Mouse (Mus musculus) hindbrain, embryonic 14.5 days (tissue): ENCODE data around the gene Plekhh2. TPM values are rescaled to one million over a fixed set of nuclear protein-coding genes. Genes with fewer than 3 reads are reported as not detected.

Experiments
- ATAC-seq: fragments of 200-750 bp; cut with Nextera tagmentation; 2 replicates; pipeline ENCODE4 v1.8.0; 2017; ENCODE audit warnings: moderate number of reproducible peaks, mild to moderate bottlenecking, moderate TSS enrichment, moderate library complexity; ENCODE audit not compliant: low FRiP score
- DNase-seq: peaks from one replicate; pipeline ENCODE4 v3.0.0-alpha.2; 2015; ENCODE audit warnings: low spot score
- H3K27ac ChIP-seq: fragments of 300-500 bp; sonication (generic); 2 replicates; pipeline ENCODE4 v1.5.1; 2014; ENCODE audit warnings: mild to moderate bottlenecking, moderate library complexity
- H3K27me3 ChIP-seq: fragments of 300-500 bp; sonication (generic); 2 replicates; pipeline ENCODE4 v1.6.1; 2014; ENCODE audit warnings: mild to moderate bottlenecking, low read length, mixed read lengths; ENCODE audit not compliant: control insufficient read depth, insufficient read depth
- H3K36me3 ChIP-seq: fragments of 300-500 bp; sonication (generic); replicated peaks from 2 replicates; pipeline ENCODE4 v1.6.1; 2014; ENCODE audit not compliant: control insufficient read depth, insufficient read depth
- H3K4me1 ChIP-seq: fragments of 300-500 bp; sonication (generic); replicated peaks from 2 replicates; pipeline ENCODE4 v1.6.1; 2014; ENCODE audit warnings: antibody characterized with exemption, low read length, mixed read lengths; ENCODE audit not compliant: control insufficient read depth, insufficient read depth
- H3K4me2 ChIP-seq: fragments of 300-500 bp; sonication (generic); replicated peaks from 2 replicates; pipeline ENCODE4 v1.6.1; 2014; ENCODE audit warnings: mild to moderate bottlenecking, moderate library complexity
- H3K4me3 ChIP-seq: fragments of 300-500 bp; sonication (generic); replicated peaks from 2 replicates; pipeline ENCODE4 v1.5.1; 2014; ENCODE audit warnings: mild to moderate bottlenecking, low read length
- H3K9ac ChIP-seq: fragments of 300-500 bp; sonication (generic); 2 replicates; pipeline ENCODE4 v1.6.1; 2014
- H3K9me3 ChIP-seq: fragments of 300-500 bp; sonication (generic); 2 replicates; pipeline ENCODE4 v1.6.1; 2016; ENCODE audit warnings: low read length; ENCODE audit not compliant: control insufficient read depth
- WGBS: fragments of 180-500 bp; shearing (Covaris S2); extraction: QIAGEN DNeasy Blood & Tissue Kit; methylation state at CpG from one replicate; pipeline ENCODE4 v1.1.7; 2014; 5-methylcytosine and 5-hydroxymethylcytosine counted together
- polyA plus RNA-seq: library from polyadenylated mRNA; unstranded; fragments of >200 nt; fragmentation: Nextera tagmentation; extraction: Ambion mirVana; gene quantifications from 2 replicates; pipeline ENCODE4 v1.2.1, GENCODE M21; 2014

Plekhh2 gene
- polyA plus RNA-seq, 1 experiment from 2014 or later = 2.6 TPM

GRCm38 (mm10) chr17:84621209-84621608 is 109.5 kb downstream of the Plekhh2 start:
- H3K4me1 ChIP-seq = no peaks in the 10 kb centered on the region
- H3K27me3 ChIP-seq = no peaks in the 10 kb centered on the region
- WGBS = 86% methylated on average over 6 of the region's 6 CpGs
- H3K9me3 ChIP-seq = no peaks in the 10 kb centered on the region
- no peak for ATAC-seq
- DNase-seq = no peak
- no peaks in the 10 kb centered on the region for H3K36me3 ChIP-seq
- H3K4me2 ChIP-seq = no peak overlapping the region
- H3K27ac ChIP-seq = no peak overlapping the region
- no peak overlapping the region for H3K9ac ChIP-seq
- no peak overlapping the region for H3K4me3 ChIP-seq

GRCm38 (mm10) chr17:84622028-84622427 is 110.3 kb downstream of the Plekhh2 start:
- no peak overlapping the region for H3K4me3 ChIP-seq
- no peaks in the 10 kb centered on the region for H3K27me3 ChIP-seq
- H3K27ac ChIP-seq = no peak overlapping the region
- peaks cover 3% of the 10 kb centered on the region; the same call in 1 of the 2 replicates for H3K4me1 ChIP-seq
- no peaks in the 10 kb centered on the region for H3K9me3 ChIP-seq
- H3K4me2 ChIP-seq = no peak overlapping the region
- no peak overlapping the region for H3K9ac ChIP-seq
- ATAC-seq = no peak
- H3K36me3 ChIP-seq = no peaks in the 10 kb centered on the region
- DNase-seq = no peak
- 91% methylated on average over 4 of the region's 4 CpGs for WGBS

GRCm38 (mm10) chr17:84622873-84623272 is 111.2 kb downstream of the Plekhh2 start:
- 71% methylated on average over 2 of the region's 2 CpGs for WGBS
- H3K36me3 ChIP-seq = no peaks in the 10 kb centered on the region
- H3K4me3 ChIP-seq = no peak overlapping the region
- no peaks in the 10 kb centered on the region for H3K9me3 ChIP-seq
- H3K4me2 ChIP-seq = no peak overlapping the region
- peaks cover 7% of the 10 kb centered on the region; the same call in 1 of the 2 replicates for H3K4me1 ChIP-seq
- no peak overlapping the region for H3K9ac ChIP-seq
- H3K27ac ChIP-seq = no peak overlapping the region
- no peaks in the 10 kb centered on the region for H3K27me3 ChIP-seq
- ATAC-seq (no peak), DNase-seq (no peak)

- peak within 1 kb of the TSS; percentile 77 for H3K27ac ChIP-seq
- H3K4me1 ChIP-seq = peaks cover 7% of the 10 kb centered on the region; the same call in 1 of the 2 replicates
- WGBS = under 1% methylated on average over 25 of the region's 25 CpGs
- peak within 1 kb of the TSS; percentile 73 for H3K9ac ChIP-seq
- H3K4me2 ChIP-seq = peak within 1 kb of the TSS; percentile 57
- H3K36me3 ChIP-seq = no peaks in the 10 kb centered on the region
- H3K9me3 ChIP-seq = no peaks in the 10 kb centered on the region
- H3K27me3 ChIP-seq = no peaks in the 10 kb centered on the region
- H3K4me3 ChIP-seq = peak within 1 kb of the TSS; percentile 70
- DNase-seq (peak; percentile 98), ATAC-seq (peak; percentile 98)
These were observed 114.7 kb downstream of the Plekhh2 start, which contains the start of gene Dync2li1 for GRCm38 (mm10) chr17:84626276-84626856. TSS of gene Dync2li1 (plus strand) at chr17:84626496.

- peak overlapping the region; percentile 57 for H3K4me2 ChIP-seq
- no peak overlapping the region; the same call in 1 of the 2 replicates for H3K27ac ChIP-seq
- no peaks in the 10 kb centered on the region for H3K36me3 ChIP-seq
- no peaks in the 10 kb centered on the region for H3K27me3 ChIP-seq
- ATAC-seq = peak; percentile 41
- WGBS = 26% methylated on average over 9 of the region's 9 CpGs
- peaks cover 7% of the 10 kb centered on the region; the same call in 1 of the 2 replicates for H3K4me1 ChIP-seq
- no peaks in the 10 kb centered on the region for H3K9me3 ChIP-seq
- H3K9ac ChIP-seq = peak overlapping the region; percentile 73
- DNase-seq = peak; percentile 30
- peak overlapping the region; percentile 70 for H3K4me3 ChIP-seq
These were observed 115.2 kb downstream of the Plekhh2 start for GRCm38 (mm10) chr17:84626857-84627305.

GRCm38 (mm10) chr17:84627721-84628120 is 116.0 kb downstream of the Plekhh2 start:
- H3K27me3 ChIP-seq = no peaks in the 10 kb centered on the region
- no peaks in the 10 kb centered on the region for H3K9me3 ChIP-seq
- H3K4me1 ChIP-seq = peaks cover 7% of the 10 kb centered on the region; the same call in 1 of the 2 replicates
- no peak overlapping the region for H3K9ac ChIP-seq
- H3K4me3 ChIP-seq = no peak overlapping the region
- H3K4me2 ChIP-seq = no peak overlapping the region; the same call in 1 of the 2 replicates
- 0 out of 2 replicates have a peak, but pooled peaks cover 4% of the 10 kb centered on the region for H3K36me3 ChIP-seq
- ATAC-seq = no peak
- no peak for DNase-seq
- no peak overlapping the region for H3K27ac ChIP-seq
- 91% methylated on average over 10 of the region's 10 CpGs for WGBS

- H3K27me3 ChIP-seq = no peaks in the 10 kb centered on the region
- no peak overlapping the region for H3K4me2 ChIP-seq
- H3K4me3 ChIP-seq = no peak overlapping the region
- ATAC-seq (no peak), DNase-seq (no peak)
- H3K4me1 ChIP-seq = peaks cover 7% of the 10 kb centered on the region; the same call in 1 of the 2 replicates
- no peaks in the 10 kb centered on the region for H3K9me3 ChIP-seq
- H3K9ac ChIP-seq = no peak overlapping the region
- H3K36me3 ChIP-seq = 0 out of 2 replicates have a peak, but pooled peaks cover 4% of the 10 kb centered on the region
- no peak overlapping the region for H3K27ac ChIP-seq
- 89% methylated on average over 9 of the region's 9 CpGs for WGBS
These were observed 116.9 kb downstream of the Plekhh2 start for GRCm38 (mm10) chr17:84628611-84629010.

- WGBS = 89% methylated on average over 6 of the region's 6 CpGs
- DNase-seq = no peak
- Histone ChIP-seq H3K4me2 (no peak overlapping the region), H3K4me1 (peaks cover 6% of the 10 kb centered on the region; the same call in 1 of the 2 replicates), H3K9ac (no peak overlapping the region), H3K27me3 (no peaks in the 10 kb centered on the region), H3K4me3 (no peak overlapping the region), H3K27ac (no peak overlapping the region), H3K36me3 (0 out of 2 replicates have a peak, but pooled peaks cover 4% of the 10 kb centered on the region), H3K9me3 (no peaks in the 10 kb centered on the region)
- no peak for ATAC-seq
These were observed 120.1 kb downstream of the Plekhh2 start for GRCm38 (mm10) chr17:84631836-84632235.

GRCm38 (mm10) chr17:84633443-84633842 is 121.7 kb downstream of the Plekhh2 start:
- H3K9me3 ChIP-seq = no peaks in the 10 kb centered on the region
- no peak for ATAC-seq

More at GRCm38 (mm10) chr17:84633443-84633842, 121.7 kb downstream of the Plekhh2 start:
- Histone ChIP-seq H3K4me1 (no peaks in the 10 kb centered on the region), H3K4me2 (no peak overlapping the region), H3K4me3 (no peak overlapping the region), H3K27ac (no peak overlapping the region), H3K27me3 (no peaks in the 10 kb centered on the region), H3K36me3 (0 out of 2 replicates have a peak, but pooled peaks cover 4% of the 10 kb centered on the region), H3K9ac (no peak overlapping the region)
- 93% methylated on average over 13 of the region's 13 CpGs for WGBS
- no peak for DNase-seq
